Mouse (Mus musculus): ENCODE results near the gene 1700024P04Rik. TPM values are rescaled to one million over a fixed set of nuclear protein-coding genes. Genes with fewer than 3 reads are reported as not detected.
"Not testable (repeated sequence)": the region's sequence is repeated elsewhere in the genome, so short reads cannot be mapped to it uniquely, and the experiment has no call there.

The 1700024P04Rik gene
- polyA plus RNA-seq, 1 experiment from 2014 or later: not detected

DNA sequence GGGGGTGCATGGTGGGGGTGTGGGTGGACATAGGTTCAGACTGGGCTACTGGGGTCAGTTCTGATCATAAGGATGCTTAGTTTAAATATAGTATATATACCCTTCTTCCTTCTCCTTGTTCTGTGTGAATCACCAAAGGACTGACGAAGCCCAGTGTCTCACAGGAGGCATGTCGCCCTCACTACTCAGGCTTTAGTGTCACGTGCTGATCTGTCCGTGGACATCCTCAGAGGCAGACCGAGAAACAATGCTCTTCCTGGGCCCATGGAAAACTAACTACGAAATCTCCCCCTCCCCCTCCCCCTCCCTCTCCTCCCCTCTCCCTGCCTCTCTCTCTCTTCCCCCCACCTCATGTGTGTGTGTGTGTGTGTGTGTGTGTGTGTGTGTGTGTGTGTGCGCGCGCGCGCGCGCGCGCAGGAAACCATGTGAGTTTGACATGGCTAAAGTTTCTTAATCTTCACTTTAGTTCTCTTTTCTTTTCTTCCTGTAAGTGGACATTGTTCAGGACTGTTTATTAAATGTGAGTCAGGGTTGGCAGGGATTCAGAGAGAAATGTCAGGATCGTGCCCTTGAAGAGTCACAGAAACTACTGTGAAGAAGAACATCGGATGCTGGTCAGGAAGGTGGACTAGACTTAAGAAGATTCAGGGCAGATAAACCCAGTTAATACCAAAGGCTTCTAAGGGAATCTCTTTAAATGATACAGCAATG is 22.2 kb upstream of the 1700024P04Rik start:
- H3K4me3 ChIP-seq: no peak overlapping the region
- H3K4me1 ChIP-seq: no peaks in the 10 kb centered on the region
- no peaks in the 10 kb centered on the region for H3K27me3 ChIP-seq
- no peak overlapping the region for H3K4me2 ChIP-seq
- H3K9me3 ChIP-seq: peaks cover 3% of the 10 kb centered on the region
- 87% methylated on average over 17 of the region's 17 CpGs for WGBS
- no peaks in the 10 kb centered on the region for H3K36me3 ChIP-seq
- no peak overlapping the region for H3K27ac ChIP-seq
- no peak overlapping the region for H3K9ac ChIP-seq
- ATAC-seq (ENCODE audit: insufficient number of reproducible peaks, insufficient read depth, low FRiP score, low TSS enrichment, low read depth): no peak

DNA sequence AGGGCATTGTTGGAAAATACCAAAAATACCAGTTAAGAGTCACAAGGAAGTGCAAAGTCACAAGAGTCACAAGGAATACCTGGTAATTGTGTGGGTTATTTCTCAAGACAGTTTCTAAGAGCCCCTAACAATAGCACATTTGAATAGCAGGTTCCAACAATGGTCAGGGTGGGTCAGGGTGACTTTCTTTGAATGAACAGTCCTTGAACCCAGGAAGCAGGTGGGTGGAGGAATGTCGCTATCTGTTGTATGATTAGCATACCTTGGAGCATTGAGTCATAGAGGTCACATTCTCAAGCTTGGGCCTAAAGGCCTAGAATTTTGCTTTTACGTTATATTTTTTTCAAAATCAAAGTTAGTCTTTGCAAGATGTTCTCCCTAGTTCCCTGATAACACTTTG is 17.3 kb upstream of the 1700024P04Rik start:
- H3K27me3 ChIP-seq; H3K27ac ChIP-seq; H3K36me3 ChIP-seq; ATAC-seq (ENCODE audit: insufficient number of reproducible peaks, insufficient read depth, low FRiP score, low TSS enrichment, low read depth); H3K9me3 ChIP-seq; H3K4me1 ChIP-seq; H3K4me3 ChIP-seq; H3K9ac ChIP-seq; H3K4me2 ChIP-seq: not testable (repeated sequence)
- WGBS: 91% methylated on average over 2 of the region's 2 CpGs

DNA sequence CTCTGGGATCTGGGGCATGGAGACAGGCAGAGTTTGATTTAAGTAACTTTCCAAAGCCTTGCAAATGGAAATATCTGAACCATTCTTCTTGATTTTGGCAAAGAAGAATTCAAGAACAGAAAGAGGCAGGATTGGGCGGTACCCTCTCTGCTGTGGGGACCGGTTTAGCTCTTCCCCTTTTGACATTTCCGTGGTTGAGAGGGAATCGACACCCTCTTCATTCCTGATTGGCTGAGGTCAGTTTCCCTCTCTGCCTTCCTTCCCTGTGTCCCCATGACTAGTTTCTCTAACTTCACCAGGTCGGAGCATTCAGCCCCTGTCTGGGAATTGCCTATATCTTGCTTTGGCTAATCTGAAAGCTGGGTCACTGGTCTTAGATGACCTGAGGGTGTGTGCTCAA is 12.7 kb upstream of the 1700024P04Rik start:
- no peak for ATAC-seq (ENCODE audit: insufficient number of reproducible peaks, insufficient read depth, low FRiP score, low TSS enrichment, low read depth)

DNA sequence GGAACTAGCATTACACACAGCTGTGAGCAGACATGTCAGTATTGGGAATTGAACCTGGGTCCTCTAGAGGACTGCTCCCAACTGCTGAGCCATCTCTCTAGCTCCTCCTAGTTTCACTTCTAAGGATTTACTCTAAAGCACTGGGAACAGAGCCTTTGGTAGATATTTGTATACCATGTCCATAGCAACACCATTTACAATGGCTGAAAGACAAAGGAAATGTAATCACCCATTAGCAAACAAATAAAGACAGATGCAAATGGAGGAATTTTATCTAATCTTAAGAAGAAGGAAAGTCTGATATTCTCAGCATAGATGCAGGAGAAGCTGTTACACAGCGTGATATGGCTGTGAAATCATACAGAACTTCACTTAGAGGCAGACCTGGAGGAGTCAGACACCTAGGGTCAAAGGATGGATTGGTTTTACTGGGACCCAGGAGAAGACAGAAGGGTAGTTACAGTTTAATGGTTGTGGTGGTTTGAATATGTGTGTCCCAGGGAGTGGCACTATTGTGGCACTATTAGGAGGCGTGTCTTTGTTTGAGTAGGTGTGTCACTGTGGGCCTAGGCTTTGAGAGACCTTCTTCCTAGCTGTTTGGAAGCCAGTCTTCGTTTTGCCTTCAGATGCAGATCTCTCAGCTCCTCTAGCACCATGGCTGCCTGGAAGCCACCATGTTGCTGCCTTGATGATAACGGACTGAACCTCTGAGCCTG is 7.1 kb downstream of the 1700024P04Rik start:
- ATAC-seq (ENCODE audit: insufficient number of reproducible peaks, insufficient read depth, low FRiP score, low TSS enrichment, low read depth): no peak
- no peak overlapping the region for H3K27ac ChIP-seq
- no peaks in the 10 kb centered on the region for H3K27me3 ChIP-seq
- H3K4me3 ChIP-seq: no peak overlapping the region
- H3K4me2 ChIP-seq: no peak overlapping the region
- no peaks in the 10 kb centered on the region for H3K4me1 ChIP-seq
- 85% methylated on average over 4 of the region's 4 CpGs for WGBS
- H3K9ac ChIP-seq: no peak overlapping the region
- peaks cover 3% of the 10 kb centered on the region; the same call in 1 of the 2 replicates for H3K9me3 ChIP-seq
- no peaks in the 10 kb centered on the region for H3K36me3 ChIP-seq

More for the DNA sequence above, 12.7 kb upstream of the 1700024P04Rik start:
- Histone ChIP-seq H3K9ac (no peak overlapping the region), H3K27ac (no peak overlapping the region), H3K4me3 (no peak overlapping the region), H3K36me3 (no peaks in the 10 kb centered on the region), H3K27me3 (no peaks in the 10 kb centered on the region), H3K4me2 (no peak overlapping the region), H3K4me1 (0 out of 2 replicates have a peak, but pooled peaks cover 3% of the 10 kb centered on the region), H3K9me3 (no peaks in the 10 kb centered on the region)
- 38% methylated on average over 5 of the region's 5 CpGs for WGBS

DNA sequence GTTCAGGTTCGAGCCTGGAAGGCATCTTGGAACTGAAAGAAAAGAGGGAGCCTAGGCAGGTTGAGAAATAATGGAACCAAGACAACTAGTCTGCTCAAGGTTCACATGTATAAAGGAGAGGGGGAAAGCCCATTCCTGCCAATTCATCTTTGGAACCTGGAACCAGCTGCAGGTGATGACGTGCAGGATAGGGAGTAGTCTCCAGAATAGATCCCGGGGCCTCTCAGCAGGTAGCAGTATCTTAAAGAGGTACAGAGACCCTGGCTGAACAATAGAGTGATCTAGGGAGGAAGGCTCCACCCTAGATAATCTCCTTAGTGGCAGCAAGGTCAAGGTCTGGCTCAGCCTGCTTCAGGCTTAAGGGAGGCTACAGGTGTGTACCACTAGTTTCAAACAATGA is 8.3 kb downstream of the 1700024P04Rik start:
- H3K36me3 ChIP-seq; H3K9ac ChIP-seq; H3K4me2 ChIP-seq; ATAC-seq (ENCODE audit: insufficient number of reproducible peaks, insufficient read depth, low FRiP score, low TSS enrichment, low read depth); H3K9me3 ChIP-seq; H3K27ac ChIP-seq; H3K27me3 ChIP-seq; H3K4me1 ChIP-seq; H3K4me3 ChIP-seq: not testable (repeated sequence)
- 73% methylated on average over 3 of the region's 3 CpGs for WGBS

DNA sequence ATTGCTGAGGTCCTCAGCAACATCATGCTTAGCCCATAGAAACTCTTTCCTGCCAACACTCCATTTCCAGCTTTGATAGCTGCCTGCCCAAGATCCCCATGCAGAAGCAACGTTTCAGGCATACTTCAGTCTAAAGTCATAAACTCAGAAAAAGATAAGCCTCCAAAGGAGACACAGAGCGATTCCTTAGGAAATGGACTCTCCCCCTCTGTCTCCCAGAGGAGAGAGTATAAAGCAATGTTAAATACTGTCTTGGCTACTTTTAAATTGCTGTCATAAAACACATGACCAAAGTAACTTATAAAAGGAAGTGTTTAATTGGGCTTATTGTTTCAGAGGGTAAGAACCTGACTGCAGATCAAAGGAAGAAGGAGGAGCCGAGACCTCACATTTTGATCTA is 12.3 kb downstream of the 1700024P04Rik start:
- Histone ChIP-seq H3K4me1 (no peaks in the 10 kb centered on the region), H3K9ac (no peak overlapping the region), H3K9me3 (peaks cover 3% of the 10 kb centered on the region; the same call in 1 of the 2 replicates), H3K4me2 (no peak overlapping the region), H3K27ac (no peak overlapping the region), H3K36me3 (no peaks in the 10 kb centered on the region), H3K27me3 (no peaks in the 10 kb centered on the region), H3K4me3 (no peak overlapping the region)
- WGBS: 88% methylated on average over 3 of the region's 3 CpGs
- ATAC-seq (ENCODE audit: insufficient number of reproducible peaks, insufficient read depth, low FRiP score, low TSS enrichment, low read depth): no peak

DNA sequence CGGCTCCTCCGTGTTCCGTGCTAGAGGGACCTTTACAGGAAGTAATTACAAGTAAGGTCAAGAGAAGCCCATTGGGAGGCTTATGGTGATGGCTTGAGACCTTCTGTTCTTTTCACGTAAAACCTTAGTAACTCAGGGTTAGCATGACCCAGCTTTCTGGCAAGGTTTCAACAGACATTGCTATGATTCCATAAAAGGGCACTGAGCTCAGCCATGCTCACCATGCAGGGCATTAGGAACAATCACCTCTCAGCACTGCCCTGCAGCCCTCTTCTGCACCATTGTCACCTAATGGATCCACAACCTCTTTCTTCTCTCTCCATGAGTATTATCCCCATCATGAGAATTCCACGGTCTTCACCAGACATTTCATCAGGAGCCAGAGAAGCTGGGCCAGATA is 12.7 kb downstream of the 1700024P04Rik start:
- no peak overlapping the region for H3K27ac ChIP-seq
- WGBS: 62% methylated on average over 5 of the region's 5 CpGs

DNA sequence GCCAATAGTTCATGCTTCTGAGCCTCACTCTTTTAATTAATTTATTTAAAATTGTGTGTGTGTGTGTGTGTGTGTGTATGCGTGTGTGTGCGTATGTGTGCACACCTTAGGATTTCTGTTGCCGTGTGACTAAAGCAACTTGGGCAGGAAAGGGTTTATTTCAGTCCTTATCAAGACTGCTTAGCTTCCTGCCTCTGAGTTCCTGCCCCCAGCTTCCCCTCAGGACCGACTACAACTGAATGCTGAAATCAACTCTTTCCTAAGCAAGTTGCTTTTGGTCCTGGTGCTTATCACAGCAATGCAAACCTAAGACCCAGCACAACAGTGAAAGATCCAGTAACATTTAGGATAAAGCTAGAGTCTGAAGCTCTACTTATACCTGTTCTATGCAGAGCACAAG is 15.8 kb downstream of the 1700024P04Rik start:
- no peaks in the 10 kb centered on the region for H3K36me3 ChIP-seq
- H3K4me2 ChIP-seq: no peak overlapping the region
- no peak for ATAC-seq (ENCODE audit: insufficient number of reproducible peaks, insufficient read depth, low FRiP score, low TSS enrichment, low read depth)
- WGBS: 64% methylated on average over 4 of the region's 4 CpGs
- no peak overlapping the region for H3K9ac ChIP-seq
- H3K4me3 ChIP-seq: no peak overlapping the region
- H3K27ac ChIP-seq: no peak overlapping the region
- no peaks in the 10 kb centered on the region for H3K27me3 ChIP-seq
- no peaks in the 10 kb centered on the region for H3K4me1 ChIP-seq
- no peaks in the 10 kb centered on the region for H3K9me3 ChIP-seq

More for the DNA sequence above, 12.7 kb downstream of the 1700024P04Rik start:
- Histone ChIP-seq H3K27me3 (no peaks in the 10 kb centered on the region), H3K36me3 (no peaks in the 10 kb centered on the region), H3K4me3 (no peak overlapping the region), H3K9me3 (peaks cover 3% of the 10 kb centered on the region; the same call in 1 of the 2 replicates), H3K4me2 (no peak overlapping the region), H3K9ac (no peak overlapping the region), H3K4me1 (no peaks in the 10 kb centered on the region)
- ATAC-seq (ENCODE audit: insufficient number of reproducible peaks, insufficient read depth, low FRiP score, low TSS enrichment, low read depth): no peak

DNA sequence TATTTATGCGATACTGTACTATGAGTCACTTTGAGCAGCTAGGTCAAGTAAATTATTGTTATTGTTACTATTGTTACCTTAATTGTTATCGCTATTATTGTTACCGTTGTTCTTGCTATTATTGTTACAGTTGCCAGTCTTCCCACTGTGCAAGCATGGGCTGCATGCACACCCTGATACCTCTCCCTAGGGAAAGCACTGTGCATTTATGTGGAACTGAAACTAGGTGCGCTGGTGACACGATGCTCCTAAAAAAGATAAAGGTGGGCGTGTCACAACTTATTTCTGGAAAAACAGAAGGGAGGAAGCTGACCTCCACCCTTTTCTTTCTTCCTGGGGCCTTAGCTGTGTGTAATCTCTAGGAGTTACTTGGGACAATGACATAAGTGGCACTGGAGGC is 16.4 kb downstream of the 1700024P04Rik start:
- WGBS: 90% methylated on average over 6 of the region's 6 CpGs
- Histone ChIP-seq H3K36me3 (no peaks in the 10 kb centered on the region), H3K4me3 (no peak overlapping the region), H3K4me2 (no peak overlapping the region), H3K27me3 (no peaks in the 10 kb centered on the region), H3K4me1 (no peaks in the 10 kb centered on the region), H3K9ac (no peak overlapping the region), H3K9me3 (no peaks in the 10 kb centered on the region), H3K27ac (no peak overlapping the region)
- ATAC-seq (ENCODE audit: insufficient number of reproducible peaks, insufficient read depth, low FRiP score, low TSS enrichment, low read depth): no peak

DNA sequence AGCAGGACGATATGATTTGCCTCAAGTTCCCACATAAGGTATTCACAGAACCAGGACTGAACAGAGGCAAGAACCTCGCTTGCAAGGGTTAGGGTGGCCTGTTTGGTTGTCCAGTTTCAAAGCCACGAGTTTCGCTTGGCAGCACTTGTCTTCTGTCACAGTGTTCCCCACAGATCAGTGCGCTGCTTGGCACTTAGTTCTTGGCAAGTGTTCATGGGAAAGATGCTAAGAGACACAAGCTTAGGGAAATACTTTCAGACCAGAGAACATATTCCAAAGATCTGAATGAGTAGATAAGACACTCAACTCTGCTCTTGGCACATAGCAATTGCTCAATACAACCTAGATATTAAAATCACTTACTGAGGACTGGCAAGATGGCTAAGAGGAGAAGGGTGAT is 17.8 kb downstream of the 1700024P04Rik start:
- no peaks in the 10 kb centered on the region for H3K4me1 ChIP-seq
- H3K27me3 ChIP-seq: no peaks in the 10 kb centered on the region
- no peaks in the 10 kb centered on the region for H3K36me3 ChIP-seq
- H3K4me3 ChIP-seq: no peak overlapping the region
- 84% methylated on average over 5 of the region's 5 CpGs for WGBS
- no peak overlapping the region for H3K9ac ChIP-seq
- no peak overlapping the region for H3K27ac ChIP-seq
- no peak overlapping the region for H3K4me2 ChIP-seq
- ATAC-seq (ENCODE audit: insufficient number of reproducible peaks, insufficient read depth, low FRiP score, low TSS enrichment, low read depth): no peak
- H3K9me3 ChIP-seq: no peaks in the 10 kb centered on the region

DNA sequence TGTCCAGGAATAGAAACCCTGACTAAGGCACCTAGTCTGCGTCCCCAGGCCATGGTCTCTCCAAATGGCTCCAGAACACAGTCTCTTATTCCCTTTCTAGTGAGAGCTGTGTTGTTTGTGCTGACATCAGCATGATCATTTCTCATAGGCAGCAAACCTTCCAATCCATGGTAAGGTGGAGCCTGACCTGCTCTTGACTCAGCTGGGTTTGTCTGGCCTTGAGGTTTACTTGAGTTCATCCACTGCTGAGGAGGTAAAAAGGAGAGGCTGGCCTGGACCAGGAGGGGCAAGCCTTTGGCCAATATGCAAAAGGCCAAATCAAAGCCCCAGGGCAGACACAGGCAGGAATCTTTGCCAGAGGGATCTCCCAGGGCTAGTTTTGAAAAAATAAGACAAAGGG is 20.8 kb downstream of the 1700024P04Rik start:
- no peak for ATAC-seq (ENCODE audit: insufficient number of reproducible peaks, insufficient read depth, low FRiP score, low TSS enrichment, low read depth)
- H3K4me1 ChIP-seq: no peaks in the 10 kb centered on the region
- 88% methylated on average over 1 of the region's 1 CpGs for WGBS
- no peaks in the 10 kb centered on the region for H3K27me3 ChIP-seq
- H3K4me3 ChIP-seq: no peak overlapping the region
- no peaks in the 10 kb centered on the region for H3K36me3 ChIP-seq
- no peak overlapping the region for H3K4me2 ChIP-seq
- H3K27ac ChIP-seq: no peak overlapping the region
- no peak overlapping the region for H3K9ac ChIP-seq
- no peaks in the 10 kb centered on the region for H3K9me3 ChIP-seq

DNA sequence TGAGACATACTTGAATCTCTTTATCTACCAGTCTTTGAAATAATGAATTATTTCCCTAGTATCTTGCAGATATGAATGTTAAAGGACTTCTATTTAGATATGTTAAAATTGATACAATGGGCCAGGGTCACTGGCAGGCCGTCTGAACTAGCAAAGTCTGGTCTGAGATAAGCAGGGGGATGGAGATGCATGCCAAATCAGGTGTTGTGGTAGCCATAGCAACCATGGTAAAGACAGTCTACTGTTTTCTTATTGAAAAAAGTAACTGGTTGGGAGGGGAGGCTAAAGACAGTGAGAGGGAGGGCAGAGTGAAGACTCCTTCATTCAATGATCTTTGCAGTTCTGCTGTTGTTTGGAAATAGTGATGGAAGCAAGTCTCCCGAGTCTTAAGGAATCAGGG is 26.2 kb downstream of the 1700024P04Rik start:
- Histone ChIP-seq H3K27me3 (no peaks in the 10 kb centered on the region), H3K9me3 (no peaks in the 10 kb centered on the region), H3K9ac (no peak overlapping the region), H3K4me1 (no peaks in the 10 kb centered on the region), H3K4me3 (no peak overlapping the region), H3K4me2 (no peak overlapping the region), H3K27ac (no peak overlapping the region), H3K36me3 (no peaks in the 10 kb centered on the region)
- 67% methylated on average over 2 of the region's 2 CpGs for WGBS
- no peak for ATAC-seq (ENCODE audit: insufficient number of reproducible peaks, insufficient read depth, low FRiP score, low TSS enrichment, low read depth)

All from embryonic facial prominence, embryonic 13.5 days (tissue).